Mouse (Mus musculus) embryonic fibroblast, embryonic 13.5 days (primary cell): Measurements from ENCODE around the gene Camkk2. TPM values are rescaled to one million over a fixed set of nuclear protein-coding genes. Genes with fewer than 3 reads are reported as not detected.

Experiments
- H3K27ac ChIP-seq: 2 replicates; pipeline ENCODE4 v1.5.1; 2012; ENCODE audit warnings: low read length, control low read depth, inconsistent platforms; ENCODE audit not compliant: insufficient read depth
- H3K4me1 ChIP-seq: 2 replicates; pipeline ENCODE4 v1.6.1; 2011; ENCODE audit warnings: low read length; ENCODE audit not compliant: control insufficient read depth, insufficient read depth
- H3K4me3 ChIP-seq: 2 replicates; pipeline ENCODE4 v1.5.1; 2011; ENCODE audit warnings: mild to moderate bottlenecking, control low read depth, low read length; ENCODE audit not compliant: insufficient read depth
- CTCF ChIP-seq: IDR thresholded peaks from 2 replicates; pipeline ENCODE4 v1.5.1; 2011; ENCODE audit warnings: mild to moderate bottlenecking, control low read depth, low read length, moderate library complexity, borderline replicate concordance; ENCODE audit not compliant: insufficient read depth
- POLR2A ChIP-seq: IDR thresholded peaks from 2 replicates; pipeline ENCODE4 v1.6.1; 2011; ENCODE audit warnings: low read depth, mild to moderate bottlenecking, control low read depth, low read length, moderate library complexity
- polyA plus RNA-seq: library from polyadenylated mRNA; stranded (reverse); fragments of >200 nt; gene quantifications from 2 replicates; pipeline ENCODE4 v1.2.4, GENCODE M21; 2011; ENCODE audit warnings: low read depth; ENCODE audit not compliant: missing spikeins, insufficient read length

The Camkk2 gene
- 18.8 and 22.7 TPM in 2 replicates for polyA plus RNA-seq

DNA sequence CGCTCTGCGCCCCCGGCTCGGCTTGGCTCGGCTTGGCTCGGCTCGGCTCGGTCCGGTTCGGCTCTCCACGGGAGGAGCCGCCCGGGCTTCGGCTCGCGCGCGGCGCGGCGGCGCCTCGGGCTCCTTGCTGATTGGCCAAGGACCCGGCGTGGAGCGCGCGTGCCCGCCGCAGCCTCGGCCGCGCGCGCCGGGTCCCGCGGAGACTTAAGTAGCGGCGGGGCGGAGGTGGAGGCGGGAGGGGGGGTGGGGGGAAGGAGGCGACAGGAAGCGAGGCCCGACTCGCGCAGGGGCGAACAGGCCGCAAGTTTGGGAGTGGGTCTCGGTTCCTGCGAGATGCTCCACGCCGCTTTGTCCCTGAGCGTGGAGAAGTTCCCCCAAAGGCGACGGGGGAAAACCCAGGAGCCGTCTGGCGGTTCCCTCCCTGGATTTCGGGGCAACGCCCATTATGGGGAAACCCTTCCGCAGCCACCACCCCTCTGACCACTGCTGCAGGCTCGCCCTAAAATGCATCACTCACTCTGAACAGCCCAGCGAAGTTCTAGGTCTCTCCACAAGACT lies at the start of gene Camkk2:
Camkk2 (minus strand) TSS at position 133 of the 558 bp plus-strand sequence.
- 0 out of 2 replicates have a peak, but pooled peaks cover 2% of the 10 kb centered on the region for H3K4me1 ChIP-seq
- peak within 1 kb of the TSS; percentile 89 for H3K4me3 ChIP-seq
- TF ChIP-seq CTCF, result no peak
- TF ChIP-seq POLR2A, result peak; percentile 84
- peak within 1 kb of the TSS; percentile 91 for H3K27ac ChIP-seq

DNA sequence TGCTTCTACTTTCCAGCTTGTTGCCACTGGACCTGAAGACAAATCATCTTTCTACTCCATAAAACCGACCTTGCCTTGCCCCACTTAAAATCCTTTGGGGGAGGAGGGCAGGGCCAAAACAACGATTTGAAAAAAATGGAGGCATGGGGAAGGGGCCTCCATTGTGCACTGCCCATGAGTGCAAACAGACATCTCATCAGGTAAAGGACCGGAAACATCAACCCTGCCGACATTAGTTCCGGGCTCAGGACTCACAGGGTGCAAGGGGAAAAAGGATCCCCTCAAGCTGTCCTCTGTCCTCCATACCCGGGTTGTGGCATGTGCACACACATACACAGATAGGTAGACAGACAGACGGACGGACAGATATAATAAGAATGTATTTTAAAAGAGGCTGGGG lies 45.9 kb upstream of the Camkk2 start:
- TF ChIP-seq CTCF (no peak), POLR2A (no peak)
- no peaks in the 10 kb centered on the region for H3K4me1 ChIP-seq
- no peak overlapping the region for H3K27ac ChIP-seq
- H3K4me3 ChIP-seq, result no peak overlapping the region

DNA sequence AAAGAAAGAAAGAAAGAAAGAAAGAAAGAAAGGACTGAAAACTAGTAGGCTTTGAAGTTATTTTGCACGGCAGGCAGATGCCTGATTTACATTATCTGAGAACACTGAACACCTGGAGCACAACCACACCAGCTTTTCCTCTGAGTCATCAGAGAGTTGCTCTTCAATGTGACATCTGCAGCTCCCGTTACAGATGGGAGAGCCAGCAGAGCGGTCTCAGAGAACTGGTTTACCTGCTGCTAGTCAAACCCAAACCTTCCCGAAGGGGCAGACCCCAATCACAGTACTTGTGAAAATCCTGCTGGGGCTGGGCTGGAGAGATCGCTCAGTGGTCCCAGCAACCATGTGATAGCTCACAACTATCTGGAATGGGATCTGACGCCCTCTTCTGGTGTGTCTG lies 45.2 kb upstream of the Camkk2 start:
- Histone ChIP-seq H3K4me1 (0 out of 2 replicates have a peak, but pooled peaks cover 2% of the 10 kb centered on the region), H3K27ac (no peak overlapping the region), H3K4me3 (no peak overlapping the region)
- no peak for TF ChIP-seq POLR2A
- TF ChIP-seq CTCF, result no peak

DNA sequence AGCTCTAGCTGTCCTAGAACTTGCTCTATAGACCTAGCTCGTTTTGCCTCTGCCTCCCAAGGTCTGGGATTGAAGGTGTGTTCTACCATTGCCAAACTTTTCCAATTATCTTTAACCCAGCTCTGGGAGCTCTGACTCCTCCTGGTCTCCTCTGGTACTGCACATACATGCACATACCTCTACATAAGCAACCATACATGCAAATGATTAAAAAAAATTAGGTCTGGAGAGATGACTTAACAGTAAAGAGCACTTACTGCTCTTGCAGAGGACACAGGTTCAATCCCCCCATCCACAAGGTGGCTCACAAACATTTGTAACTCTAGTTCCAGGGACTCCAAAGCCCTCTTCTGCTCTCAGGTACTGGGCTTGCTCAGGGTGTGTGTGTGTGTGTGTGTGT lies 44.8 kb upstream of the Camkk2 start:
- Histone ChIP-seq H3K4me1 (0 out of 2 replicates have a peak, but pooled peaks cover 4% of the 10 kb centered on the region), H3K4me3 (no peak overlapping the region), H3K27ac (no peak overlapping the region)
- TF ChIP-seq CTCF (no peak), POLR2A (no peak)

DNA sequence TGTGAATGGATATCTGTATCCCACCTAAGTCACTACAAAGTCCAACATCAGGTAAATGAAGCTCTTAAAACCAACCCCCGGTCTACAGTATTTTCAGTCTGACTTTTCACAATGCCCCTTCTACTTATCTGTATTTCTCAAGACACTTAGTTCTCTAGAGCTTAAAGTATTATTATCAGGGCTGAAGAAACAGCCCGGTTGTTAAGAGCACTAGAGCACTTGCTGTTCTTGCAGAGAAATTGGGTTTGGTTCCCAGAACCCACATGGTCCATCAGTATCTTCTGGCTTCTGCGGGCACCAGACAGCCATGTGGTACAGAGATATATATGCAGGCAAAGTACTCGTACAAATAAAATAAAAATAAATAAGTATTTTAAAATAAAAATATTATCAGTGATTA lies 43.2 kb upstream of the Camkk2 start:
- Histone ChIP-seq H3K4me1 (0 out of 2 replicates have a peak, but pooled peaks cover 4% of the 10 kb centered on the region), H3K4me3 (no peak overlapping the region), H3K27ac (no peak overlapping the region)
- TF ChIP-seq POLR2A (no peak), CTCF (no peak)

DNA sequence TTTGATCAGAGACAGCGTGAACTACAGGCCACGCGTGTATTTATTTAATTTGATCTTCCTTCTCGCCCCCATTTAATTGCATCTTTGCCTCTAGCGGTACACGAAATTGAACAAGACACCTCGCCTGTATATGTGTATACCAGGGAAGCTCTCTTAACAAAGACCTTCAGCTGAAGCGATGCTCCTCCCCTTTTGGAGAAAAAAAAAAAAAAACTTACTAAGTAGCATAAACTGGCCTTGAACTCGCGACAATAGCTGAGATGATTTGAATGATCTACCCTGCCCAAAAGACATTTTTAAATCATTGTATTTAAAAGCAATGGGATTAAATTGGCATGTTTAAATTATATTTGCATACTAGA lies 42.3 kb upstream of the Camkk2 start:
- no peak for TF ChIP-seq POLR2A
- no peak for TF ChIP-seq CTCF
- H3K4me1 ChIP-seq, result 0 out of 2 replicates have a peak, but pooled peaks cover 4% of the 10 kb centered on the region
- peak overlapping the region; percentile 43 for H3K4me3 ChIP-seq
- peak overlapping the region; percentile 76 for H3K27ac ChIP-seq

DNA sequence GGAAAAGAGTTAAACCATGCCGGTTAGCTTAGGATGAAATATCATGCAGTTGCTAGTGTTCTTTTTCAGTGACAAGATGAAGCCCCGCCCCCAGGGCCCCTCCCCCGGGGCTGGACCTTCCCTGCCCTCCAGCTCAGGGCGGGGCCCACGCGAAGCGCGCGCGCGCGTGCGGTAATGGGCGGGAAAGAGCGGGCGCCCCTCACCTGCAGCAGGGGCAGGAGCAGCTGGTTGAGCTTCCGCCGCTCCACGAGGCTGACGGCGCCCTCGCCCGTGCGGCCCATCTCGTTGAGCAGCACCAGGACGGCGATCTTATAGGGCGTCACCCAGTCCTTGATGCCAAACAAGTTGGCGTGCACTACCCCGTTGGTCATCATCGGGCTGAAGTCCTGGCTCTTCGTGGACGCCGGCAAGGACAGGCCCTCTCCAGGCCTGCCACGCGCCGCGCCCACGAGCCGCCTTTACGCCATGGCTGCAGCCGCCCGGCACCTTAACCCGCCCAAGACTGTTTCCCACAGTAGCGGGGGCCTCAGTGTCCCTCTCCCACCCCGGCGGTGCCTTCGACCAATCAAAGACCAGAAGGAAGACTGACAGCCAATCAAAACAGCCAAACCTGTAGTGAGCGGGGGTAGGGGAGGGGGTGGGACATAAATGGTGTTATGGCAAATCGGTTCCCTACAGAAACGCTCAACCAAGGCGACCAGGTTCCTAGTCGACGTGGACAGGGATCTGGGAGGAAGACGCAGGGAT lies 41.7 kb upstream of the Camkk2 start, which contains the start of gene Anapc5:
Anapc5 (minus strand) TSS at position 563 of the 747 bp plus-strand sequence.
- H3K27ac ChIP-seq, result peak within 1 kb of the TSS; percentile 79
- peak; percentile 87 for TF ChIP-seq POLR2A
- TF ChIP-seq CTCF, result no peak
- H3K4me3 ChIP-seq, result peak within 1 kb of the TSS; percentile 85
- H3K4me1 ChIP-seq, result 0 out of 2 replicates have a peak, but pooled peaks cover 4% of the 10 kb centered on the region

DNA sequence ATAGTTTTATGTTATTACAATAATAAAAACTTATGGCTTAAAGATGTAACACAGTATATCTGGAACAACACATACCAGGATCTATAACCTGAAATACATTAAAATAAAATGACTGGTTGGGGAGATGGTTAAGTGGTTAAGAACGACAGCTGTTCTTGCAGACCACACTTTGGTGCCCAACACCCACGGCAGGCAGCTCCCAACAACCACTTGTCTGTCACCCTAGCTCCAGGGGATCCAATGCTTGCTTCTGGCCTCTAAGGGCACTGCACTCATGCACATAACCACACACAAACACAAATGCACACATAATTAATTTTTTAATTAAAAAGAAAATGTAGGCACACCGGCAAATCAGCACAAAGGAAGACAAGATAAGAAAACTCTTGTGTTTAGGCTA lies 33.5 kb upstream of the Camkk2 start:
- no peak for TF ChIP-seq CTCF
- TF ChIP-seq POLR2A, result no peak
- H3K4me1 ChIP-seq, result no peaks in the 10 kb centered on the region
- H3K27ac ChIP-seq, result no peak overlapping the region
- H3K4me3 ChIP-seq, result no peak overlapping the region

DNA sequence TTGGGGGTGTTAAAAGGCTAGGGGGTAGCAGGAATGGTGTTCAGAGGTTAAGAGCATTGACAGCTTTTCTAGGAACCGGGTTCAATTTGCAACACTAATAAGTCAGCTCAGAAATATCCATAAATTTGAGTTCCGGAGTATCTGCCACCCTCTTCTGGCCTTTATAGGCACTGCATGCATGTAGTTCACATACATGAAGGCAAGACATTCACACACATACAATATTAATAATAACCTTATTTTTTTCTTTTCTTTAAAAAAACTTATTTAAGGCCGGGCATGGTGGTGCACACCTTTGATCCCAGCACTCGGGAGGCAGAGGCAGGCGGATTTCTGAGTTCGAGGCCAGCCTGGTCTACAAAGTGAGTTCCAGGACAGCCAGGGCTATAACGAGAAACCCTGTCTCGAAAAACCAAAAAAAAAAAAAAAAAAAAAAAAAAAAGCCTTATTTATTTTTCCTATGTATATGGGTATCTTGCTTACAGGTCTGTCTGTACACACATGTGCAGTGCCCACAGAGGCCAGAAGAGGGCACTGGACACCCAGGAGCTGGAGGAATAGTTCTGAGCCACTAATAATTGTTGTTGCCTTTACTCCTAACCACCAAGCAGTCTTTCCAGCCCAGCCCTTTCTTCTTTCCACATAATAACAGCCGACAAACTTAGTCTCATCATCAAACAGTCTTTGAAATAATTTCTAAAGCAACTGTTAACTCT lies 32.3 kb upstream of the Camkk2 start:
- no peak overlapping the region for H3K4me3 ChIP-seq
- TF ChIP-seq POLR2A (no peak), CTCF (peak; percentile 43; the same call in 1 of the 2 replicates)
- H3K4me1 ChIP-seq, result no peaks in the 10 kb centered on the region
- no peak overlapping the region for H3K27ac ChIP-seq

DNA sequence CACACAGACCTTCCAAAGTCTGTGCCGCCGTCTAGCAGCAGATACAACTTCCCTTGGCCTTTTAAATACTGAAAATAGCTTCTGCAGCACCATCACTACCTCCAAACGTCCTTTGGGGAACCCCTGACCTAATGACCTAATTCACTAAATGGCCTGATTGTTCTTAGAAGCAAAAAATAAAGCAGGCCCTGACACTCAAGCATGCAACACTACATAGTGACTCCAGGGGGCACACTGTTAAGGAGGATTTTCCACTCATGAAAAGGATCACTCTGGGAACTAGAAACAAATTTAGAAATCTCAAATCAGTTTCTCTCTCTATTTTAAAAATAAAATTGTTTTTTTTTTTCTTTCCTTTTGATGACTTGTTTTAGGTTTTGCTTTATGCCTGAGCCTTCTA lies 26.3 kb upstream of the Camkk2 start:
- H3K4me1 ChIP-seq, result no peaks in the 10 kb centered on the region
- TF ChIP-seq POLR2A (no peak), CTCF (no peak)
- H3K27ac ChIP-seq, result no peak overlapping the region
- no peak overlapping the region for H3K4me3 ChIP-seq
